Mouse (Mus musculus) spleen, adult 2 months (tissue): ENCODE measurements around the gene H2afy2.

Source experiments
- CTCF ChIP-seq: fragments of 200-500 bp; IDR thresholded peaks from 2 replicates; pipeline ENCODE4 v1.5.1; 2011; ENCODE audit warnings: mild to moderate bottlenecking, inconsistent platforms; ENCODE audit not compliant: insufficient read depth, insufficient read length, insufficient replicate concordance; ENCODE audit errors: extremely low read depth
- POLR2A ChIP-seq: fragments of 200-500 bp; IDR thresholded peaks from 2 replicates; pipeline ENCODE4 v1.6.1; 2011; ENCODE audit warnings: low read depth, low read length, inconsistent platforms

DNA sequence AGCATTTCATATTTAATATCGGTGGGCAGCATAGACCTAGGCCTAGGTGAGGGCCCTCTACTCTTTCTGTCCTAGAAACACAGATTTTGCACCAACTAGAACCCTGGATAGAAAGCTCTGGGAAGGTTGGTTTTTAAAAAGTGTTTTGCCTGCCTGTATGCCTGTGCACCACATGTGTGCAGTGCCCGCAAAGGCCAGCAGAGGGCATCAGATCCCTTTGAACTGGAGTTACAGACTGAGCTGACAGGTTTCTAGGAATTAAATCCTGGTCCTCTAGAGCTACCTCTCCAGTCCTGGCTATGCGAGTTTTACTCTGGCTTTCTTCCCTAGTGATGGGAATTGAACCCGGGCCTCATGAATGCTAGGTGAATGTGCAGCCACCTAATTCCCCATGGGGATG lies 38.8 kb downstream of the H2afy2 start:
- TF ChIP-seq POLR2A = no peak
- no peak for TF ChIP-seq CTCF
